Mouse (Mus musculus) bone marrow macrophage, adult 2 months (primary cell): ENCODE measurements around the gene Tead4.

Experiments used
- CTCF ChIP-seq: IDR thresholded peaks from 2 replicates; pipeline ENCODE4 v1.5.1; 2012; ENCODE audit warnings: low read depth, mild to moderate bottlenecking, low read length, moderate library complexity
- POLR2A ChIP-seq: IDR thresholded peaks from 2 replicates; pipeline ENCODE4 v1.6.1; 2012; ENCODE audit warnings: mild to moderate bottlenecking, low read depth, low read length, borderline replicate concordance

DNA sequence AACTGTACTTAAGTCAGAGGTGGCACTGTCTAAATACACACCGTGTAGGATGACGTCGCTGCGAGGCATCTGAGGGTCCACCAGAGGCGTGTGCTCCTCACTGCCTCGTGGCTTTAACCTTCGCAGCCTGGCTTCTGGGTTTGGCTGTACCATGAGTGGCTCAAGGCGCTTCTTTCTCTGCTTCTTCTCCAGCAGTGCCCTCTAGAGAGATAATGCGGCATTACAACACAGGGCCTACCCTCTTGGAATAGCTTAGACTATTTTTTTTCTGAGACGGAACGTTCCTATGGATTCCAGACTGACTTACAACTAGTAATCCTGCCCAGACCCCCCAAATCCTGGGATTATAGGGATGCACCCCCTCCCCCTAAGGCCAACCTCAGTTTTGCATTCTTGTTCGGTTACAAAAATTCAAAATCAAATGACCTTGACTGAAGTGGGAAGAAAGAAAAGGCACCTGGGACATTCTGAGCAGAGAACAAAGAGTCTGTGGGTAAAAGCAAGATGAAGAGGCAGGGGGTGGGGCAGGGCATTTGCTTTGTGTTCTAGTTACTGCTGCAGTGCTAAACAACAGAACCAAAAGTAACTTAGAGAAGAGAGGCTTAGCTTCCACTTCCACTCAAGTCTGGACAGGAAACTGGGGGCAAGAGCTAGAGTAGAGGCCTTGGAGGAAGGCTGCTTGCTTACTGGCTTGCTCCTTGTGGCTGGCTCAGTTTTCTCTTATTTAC is 33.9 kb upstream of the Tead4 start:
- 0 out of 2 replicates have a peak, but pooled peaks have one; percentile 30 for TF ChIP-seq CTCF
- no peak for TF ChIP-seq POLR2A
